Mouse (Mus musculus) embryonic fibroblast, embryonic 13.5 days (primary cell): ENCODE results near the gene Clrn2.

Experiments used
- CTCF ChIP-seq: IDR thresholded peaks from 2 replicates; pipeline ENCODE4 v1.5.1; 2011; ENCODE audit warnings: mild to moderate bottlenecking, control low read depth, low read length, moderate library complexity, borderline replicate concordance; ENCODE audit not compliant: insufficient read depth
- POLR2A ChIP-seq: IDR thresholded peaks from 2 replicates; pipeline ENCODE4 v1.6.1; 2011; ENCODE audit warnings: low read depth, mild to moderate bottlenecking, control low read depth, low read length, moderate library complexity

DNA sequence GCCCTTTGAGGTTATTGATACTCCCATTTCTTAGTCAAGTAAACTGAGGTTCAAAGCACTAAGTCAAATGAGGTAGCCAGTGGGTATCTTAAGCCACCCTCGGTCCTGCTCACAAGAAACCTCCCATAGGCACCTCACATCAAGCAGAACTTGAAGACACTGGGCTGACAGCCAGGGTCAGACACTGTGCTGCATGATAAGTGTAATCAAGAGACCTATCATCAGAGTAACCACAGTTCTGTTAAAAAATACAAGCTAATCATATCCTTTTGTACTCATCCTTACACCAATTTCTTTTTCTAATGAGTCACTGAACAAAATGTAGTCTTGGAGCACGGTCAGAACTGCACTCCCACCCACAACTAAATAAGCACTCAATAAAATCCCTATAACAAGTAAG lies 47.4 kb upstream of the Clrn2 start:
- TF ChIP-seq POLR2A (no peak), CTCF (no peak)
